Mouse (Mus musculus) forebrain, embryonic 15.5 days (tissue): ENCODE results near the gene Gm13306. TPM values are rescaled to one million over a fixed set of nuclear protein-coding genes. Genes with fewer than 3 reads are reported as not detected.
"Not testable (repeated sequence)": the region's sequence is repeated elsewhere in the genome, so short reads cannot be mapped to it uniquely, and the experiment has no call there.

Experiments
- ATAC-seq: fragments of 200-750 bp; cut with Nextera tagmentation; replicated peaks from 2 replicates; pipeline ENCODE4 v1.8.0; 2017; ENCODE audit warnings: mild to moderate bottlenecking, moderate TSS enrichment, moderate library complexity
- H3K27ac ChIP-seq: fragments of 300-500 bp; sonication (generic); replicated peaks from 2 replicates; pipeline ENCODE4 v1.5.1; 2015; ENCODE audit warnings: mild to moderate bottlenecking, inconsistent platforms
- H3K27me3 ChIP-seq: fragments of 300-500 bp; sonication (generic); 2 replicates; pipeline ENCODE4 v1.6.1; 2015; ENCODE audit warnings: inconsistent platforms
- H3K36me3 ChIP-seq: fragments of 300-500 bp; sonication (generic); 2 replicates; pipeline ENCODE4 v1.6.1; 2015; ENCODE audit warnings: mild to moderate bottlenecking, inconsistent platforms
- H3K4me1 ChIP-seq: fragments of 300-500 bp; sonication (generic); 2 replicates; pipeline ENCODE4 v1.6.1; 2015; ENCODE audit warnings: inconsistent platforms
- H3K4me2 ChIP-seq: fragments of 300-500 bp; sonication (generic); replicated peaks from 2 replicates; pipeline ENCODE4 v1.6.1; 2015; ENCODE audit warnings: mild to moderate bottlenecking, inconsistent platforms
- H3K4me3 ChIP-seq: fragments of 300-500 bp; sonication (generic); 2 replicates; pipeline ENCODE4 v1.5.1; 2015; ENCODE audit warnings: mild to moderate bottlenecking, inconsistent platforms
- H3K9ac ChIP-seq: fragments of 300-500 bp; sonication (generic); replicated peaks from 2 replicates; pipeline ENCODE4 v1.6.1; 2015; ENCODE audit warnings: mild to moderate bottlenecking, inconsistent platforms
- H3K9me3 ChIP-seq: fragments of 300-500 bp; sonication (generic); 2 replicates; pipeline ENCODE4 v1.6.1; 2016; ENCODE audit warnings: inconsistent platforms
- WGBS: fragments of 180-500 bp; shearing (Covaris S2); methylation state at CpG from one replicate; pipeline ENCODE4 v1.1.7; 2015; ENCODE audit warnings: mixed read lengths; 5-methylcytosine and 5-hydroxymethylcytosine counted together
- polyA plus RNA-seq: library from polyadenylated mRNA; unstranded; fragments of >200 nt; fragmentation: Nextera tagmentation; extraction: Ambion mirVana; gene quantifications from 2 replicates; pipeline ENCODE4 v1.2.1, GENCODE M21; 2015

Gm13306 gene
- 0.89 and 1.8 TPM in 2 replicates for polyA plus RNA-seq

DNA sequence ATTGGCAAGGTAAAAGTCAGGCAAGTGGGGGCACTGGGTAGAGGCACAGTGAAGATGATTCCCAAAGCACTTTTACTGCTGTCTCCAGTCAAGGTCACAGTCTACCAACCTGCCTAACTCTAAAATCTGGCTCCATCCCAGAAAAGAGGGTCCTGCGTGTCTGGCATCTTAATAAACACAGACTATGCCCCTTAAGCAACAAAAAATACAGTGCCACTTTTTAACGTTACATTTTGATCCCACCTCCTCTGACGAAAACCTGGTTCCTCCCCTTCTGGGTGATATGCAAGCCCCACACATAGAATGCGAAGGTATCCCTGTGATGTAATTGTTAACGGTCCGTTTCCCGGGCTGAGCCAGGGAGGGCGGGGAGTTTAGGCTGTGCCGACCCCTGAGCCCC lies at the start of gene Gm13306:
Gene Gm13306 (plus strand): TSS at position 301 of the 400 bp plus-strand sequence.
- H3K9me3 ChIP-seq, ATAC-seq, H3K27me3 ChIP-seq, H3K4me3 ChIP-seq, H3K36me3 ChIP-seq, H3K4me2 ChIP-seq, H3K4me1 ChIP-seq, H3K27ac ChIP-seq, H3K9ac ChIP-seq: not testable (repeated sequence)
- no CpG with 5 or more reads among the region's 9 CpGs for WGBS

GRCm38 (mm10) chr4:42114517-42114916 lies 38.7 kb upstream of the Gm13306 start, which contains the start of gene Gm13304:
TSS of gene Gm13304 (plus strand) at chr4:42114817.
- not testable (repeated sequence) for H3K4me1 ChIP-seq, H3K4me3 ChIP-seq, H3K36me3 ChIP-seq, H3K27me3 ChIP-seq, H3K9ac ChIP-seq, H3K9me3 ChIP-seq, H3K27ac ChIP-seq, H3K4me2 ChIP-seq, ATAC-seq
- WGBS: no CpG with 5 or more reads among the region's 5 CpGs

GRCm38 (mm10) chr4:42168503-42168902 lies 15.3 kb downstream of the Gm13306 start, which contains the start of gene Gm13305:
TSS of gene Gm13305 (minus strand) at chr4:42168603.
- not testable (repeated sequence) for ATAC-seq, H3K4me3 ChIP-seq, H3K36me3 ChIP-seq, H3K4me1 ChIP-seq, H3K27ac ChIP-seq, H3K4me2 ChIP-seq, H3K27me3 ChIP-seq, H3K9me3 ChIP-seq, H3K9ac ChIP-seq
- no CpG with 5 or more reads among the region's 7 CpGs for WGBS

GRCm38 (mm10) chr4:42178243-42178642 lies 25.0 kb downstream of the Gm13306 start:
- H3K27me3 ChIP-seq, H3K4me1 ChIP-seq, H3K36me3 ChIP-seq, H3K4me2 ChIP-seq, H3K27ac ChIP-seq, H3K4me3 ChIP-seq, H3K9ac ChIP-seq, ATAC-seq, H3K9me3 ChIP-seq: not testable (repeated sequence)
- no CpG with 5 or more reads among the region's 4 CpGs for WGBS

GRCm38 (mm10) chr4:42183234-42184197 lies 30.3 kb downstream of the Gm13306 start:
- H3K36me3 ChIP-seq, H3K9me3 ChIP-seq, H3K4me3 ChIP-seq, H3K4me1 ChIP-seq, H3K9ac ChIP-seq, H3K27ac ChIP-seq, H3K27me3 ChIP-seq, H3K4me2 ChIP-seq: not testable (repeated sequence)
- WGBS: no CpG with 5 or more reads among the region's 31 CpGs
- ATAC-seq: peak; percentile 53; the same call in 1 of the 2 replicates

DNA sequence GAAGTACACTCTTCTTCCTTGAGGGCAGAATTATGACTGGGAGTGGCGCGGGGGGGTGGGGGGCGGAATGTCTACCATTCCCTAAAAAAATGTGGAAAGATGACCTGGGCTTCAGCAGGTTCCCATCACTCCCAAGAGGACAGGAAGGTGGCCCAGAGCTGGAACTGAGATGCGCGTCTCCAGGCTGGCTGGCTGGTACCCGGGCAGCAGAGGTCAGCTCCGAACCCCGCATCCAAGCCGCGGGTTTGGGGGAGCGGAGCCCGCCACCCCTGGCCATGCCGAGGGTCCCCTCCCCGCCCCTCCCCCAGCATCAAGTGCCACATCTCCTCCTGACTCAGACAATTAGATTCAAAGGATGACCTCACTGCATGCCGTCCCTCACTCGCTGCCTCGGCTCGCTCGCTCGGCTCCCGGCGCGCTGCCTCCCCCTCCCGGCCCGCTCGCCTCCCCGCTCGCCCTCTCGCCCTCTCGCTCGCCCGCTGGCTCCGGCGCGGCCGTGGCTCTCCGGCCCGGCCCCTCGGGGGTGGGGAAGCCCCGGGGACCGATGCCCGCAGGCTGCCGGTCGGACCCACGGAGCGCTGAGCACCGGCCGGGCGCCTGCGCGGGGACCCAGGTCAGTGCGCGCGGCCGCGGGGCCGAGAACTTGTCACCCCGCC lies 31.2 kb downstream of the Gm13306 start:
- H3K4me2 ChIP-seq: not testable (repeated sequence)
- WGBS: no CpG with 5 or more reads among the region's 58 CpGs

GRCm38 (mm10) chr4:42184980-42185372 lies 31.7 kb downstream of the Gm13306 start:
- H3K4me3 ChIP-seq, H3K36me3 ChIP-seq, H3K27me3 ChIP-seq, H3K9me3 ChIP-seq, H3K27ac ChIP-seq, H3K9ac ChIP-seq, H3K4me2 ChIP-seq, H3K4me1 ChIP-seq: not testable (repeated sequence)
- WGBS: no CpG with 5 or more reads among the region's 25 CpGs
- ATAC-seq: peak; percentile 68

More for the DNA sequence above, 31.2 kb downstream of the Gm13306 start:
- not testable (repeated sequence) for H3K27ac ChIP-seq, H3K27me3 ChIP-seq, H3K9me3 ChIP-seq, H3K9ac ChIP-seq, H3K4me1 ChIP-seq, H3K36me3 ChIP-seq, H3K4me3 ChIP-seq
- peak; percentile 75 for ATAC-seq

Other genes with a start within 250 kb of the Gm13306 start
- not detected in 2 replicates for gene Gm21541, start 249.8 kb upstream of the Gm13306 start, polyA plus RNA-seq
- gene Gm20878, start 211.9 kb upstream of the Gm13306 start, polyA plus RNA-seq: 9.8 and 11.2 TPM in 2 replicates
- 0.40 and 0.60 TPM in 2 replicates for gene Fam205a4, start 187.4 kb upstream of the Gm13306 start, polyA plus RNA-seq
- 0.31 TPM in 1 of 2 replicates, not detected in the other for gene Gm21093, start 118.7 kb upstream of the Gm13306 start, polyA plus RNA-seq
- gene Gm3893, start 62.2 kb upstream of the Gm13306 start, polyA plus RNA-seq: not detected in 2 replicates
- gene Gm13304, start 38.6 kb upstream of the Gm13306 start, polyA plus RNA-seq: not detected in 2 replicates
- gene Gm13305, start 15.2 kb downstream of the Gm13306 start, polyA plus RNA-seq: not detected in 2 replicates
- gene Gm10600, start 87.2 kb downstream of the Gm13306 start, polyA plus RNA-seq: not detected in 2 replicates
- not detected in 2 replicates for gene Ccl21b, start 102.3 kb downstream of the Gm13306 start, polyA plus RNA-seq
- gene Gm21953, start 140.8 kb downstream of the Gm13306 start, polyA plus RNA-seq: not detected in 2 replicates
- gene Fam205a3, start 164.9 kb downstream of the Gm13306 start, polyA plus RNA-seq: not detected in 2 replicates